Mouse (Mus musculus) C2C12 (cell line): ENCODE measurements around the gene Krt7.

Experiments used
- CEBPB ChIP-seq: IDR thresholded peaks from one replicate; pipeline ENCODE4 v1.6.1; 2011; ENCODE audit warnings: low read depth, mild to moderate bottlenecking, control low read depth, moderate library complexity
- CTCF ChIP-seq: IDR thresholded peaks from one replicate; pipeline ENCODE4 v1.5.1; 2011; ENCODE audit not compliant: control insufficient read depth, insufficient read depth, insufficient read length
- MAX ChIP-seq: IDR thresholded peaks from one replicate; pipeline ENCODE4 v1.6.1; 2011; ENCODE audit warnings: mild to moderate bottlenecking, control low read depth
- MYOD1 ChIP-seq: IDR thresholded peaks from one replicate; pipeline ENCODE4 v1.6.1; 2011; ENCODE audit warnings: low read depth; ENCODE audit not compliant: control insufficient read depth, insufficient read length
- MYOG ChIP-seq: IDR thresholded peaks from one replicate; pipeline ENCODE4 v1.6.1; 2011; ENCODE audit not compliant: control insufficient read depth, insufficient read length; ENCODE audit errors: extremely low read depth
- USF1 ChIP-seq: IDR thresholded peaks from one replicate; pipeline ENCODE4 v1.6.1; 2011; ENCODE audit warnings: low read depth, mild to moderate bottlenecking, control low read depth, moderate library complexity

GRCm38 (mm10) chr15:101418950-101419349, 8.1 kb downstream of the Krt7 start:
- no peak for TF ChIP-seq CEBPB
- TF ChIP-seq CTCF: no peak
- TF ChIP-seq USF1: no peak
- no peak for TF ChIP-seq MAX
- TF ChIP-seq MYOG: no peak
- no peak for TF ChIP-seq MYOD1
